Mouse (Mus musculus): ENCODE measurements around the gene Pklr.

DNA sequence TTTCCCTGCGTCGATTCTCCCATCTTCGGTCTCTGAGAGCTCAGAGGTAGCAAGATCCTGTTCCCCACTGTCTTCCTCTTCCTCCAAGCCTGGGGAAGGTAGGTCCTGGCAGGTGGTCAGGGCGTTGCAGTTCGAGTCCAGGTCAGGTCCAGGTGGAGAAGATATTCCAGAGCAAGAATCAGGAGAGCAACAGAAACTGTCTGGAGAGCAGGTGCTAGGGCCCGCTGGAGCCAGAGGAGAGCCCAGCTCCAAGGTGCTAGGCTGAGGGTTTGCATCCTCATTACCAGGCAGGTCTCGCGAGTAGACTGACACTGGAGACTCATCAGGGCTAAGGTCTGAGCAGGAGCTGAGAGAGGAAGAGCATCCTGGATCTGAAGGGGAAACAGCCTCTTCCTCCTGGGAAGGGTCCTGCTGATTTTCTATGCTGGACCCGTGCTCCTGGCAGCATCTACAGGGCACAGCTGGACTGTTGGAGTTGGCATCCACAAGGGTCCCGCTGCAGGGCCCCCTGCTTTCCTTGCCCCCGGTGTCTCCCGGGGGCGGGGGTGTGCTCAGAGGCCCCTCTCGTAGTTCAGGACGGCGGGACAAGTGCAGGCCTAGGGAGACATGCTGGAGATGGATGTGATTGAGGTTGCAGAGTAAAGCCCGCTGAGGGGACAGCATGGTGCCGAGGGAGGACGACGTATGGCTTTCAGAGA is 44.0 kb upstream of the Pklr start:
- TF ChIP-seq CTCF (IDR thresholded peaks at IDR 0.05; ENCODE audit: control insufficient read depth, insufficient read depth, insufficient read length), result no peak
- TF ChIP-seq MYOG (IDR thresholded peaks at IDR 0.05; ENCODE audit: control insufficient read depth, extremely low read depth, insufficient read length), result no peak
- no peak for TF ChIP-seq USF1 (IDR thresholded peaks at IDR 0.05; ENCODE audit: low read depth)
- TF ChIP-seq CEBPB (IDR thresholded peaks at IDR 0.05; ENCODE audit: low read depth), result no peak
- TF ChIP-seq FOSL1 (IDR thresholded peaks at IDR 0.05; ENCODE audit: insufficient read depth, low read length, poor library complexity, severe bottlenecking), result no peak
- no peak for TF ChIP-seq MAX (IDR thresholded peaks at IDR 0.05)
- no peak for TF ChIP-seq MYOD1 (IDR thresholded peaks at IDR 0.05; ENCODE audit: control insufficient read depth, insufficient read length, low read depth)
